Mouse (Mus musculus) C2C12 (cell line): ENCODE measurements around the gene Arhgef40.

Experiments
- CTCF ChIP-seq: IDR thresholded peaks from one replicate; pipeline ENCODE4 v1.5.1; 2011; ENCODE audit not compliant: control insufficient read depth, insufficient read depth, insufficient read length
- FOSL1 ChIP-seq: IDR thresholded peaks from one replicate; pipeline ENCODE4 v1.8.0; 2011; ENCODE audit warnings: mild to moderate bottlenecking, low read length; ENCODE audit not compliant: poor library complexity, insufficient read depth, severe bottlenecking
- MAX ChIP-seq: IDR thresholded peaks from one replicate; pipeline ENCODE4 v1.6.1; 2011; ENCODE audit warnings: mild to moderate bottlenecking, control low read depth
- MYOD1 ChIP-seq: IDR thresholded peaks from one replicate; pipeline ENCODE4 v1.6.1; 2011; ENCODE audit warnings: low read depth; ENCODE audit not compliant: control insufficient read depth, insufficient read length
- USF1 ChIP-seq: IDR thresholded peaks from one replicate; pipeline ENCODE4 v1.6.1; 2011; ENCODE audit warnings: low read depth, mild to moderate bottlenecking, control low read depth, moderate library complexity

- TF ChIP-seq MAX (no peak), CTCF (no peak), USF1 (no peak), MYOD1 (no peak), FOSL1 (no peak)
Measured at GRCm38 (mm10) chr14:52021138-52021529, 36.6 kb downstream of the Arhgef40 start.
